Mouse (Mus musculus) intestine, postnatal 0 days (tissue): ENCODE measurements at regions not wholly inside any gene's neighbourhood (a gene's known extent, or its start where the extent isn't known, plus 50 kb on each side); places are given as distances from the start of the nearest gene placed in this dataset.

ENCODE experiments used
- ATAC-seq: fragments of 200-750 bp; cut with Nextera tagmentation; 2 replicates; pipeline ENCODE4 v1.8.0; 2017; ENCODE audit warnings: mild to moderate bottlenecking, moderate TSS enrichment, moderate library complexity
- H3K27ac ChIP-seq: fragments of 300-500 bp; sonication (generic); 2 replicates; pipeline ENCODE4 v1.5.1; 2014; ENCODE audit warnings: mild to moderate bottlenecking, low read depth, low read length, moderate library complexity
- H3K27me3 ChIP-seq: fragments of 300-500 bp; sonication (generic); replicated peaks from 2 replicates; pipeline ENCODE4 v1.6.1; 2014; ENCODE audit warnings: low read length, mixed read lengths; ENCODE audit not compliant: control insufficient read depth, insufficient read depth
- H3K36me3 ChIP-seq: fragments of 300-500 bp; sonication (generic); 2 replicates; pipeline ENCODE4 v1.6.1; 2014; ENCODE audit warnings: mild to moderate bottlenecking, moderate library complexity; ENCODE audit not compliant: control insufficient read depth, insufficient read depth
- H3K4me1 ChIP-seq: fragments of 300-500 bp; sonication (generic); replicated peaks from 2 replicates; pipeline ENCODE4 v1.6.1; 2014; ENCODE audit warnings: antibody characterized with exemption, low read length, mixed read lengths; ENCODE audit not compliant: control insufficient read depth, insufficient read depth
- H3K4me2 ChIP-seq: fragments of 300-500 bp; sonication (generic); replicated peaks from 2 replicates; pipeline ENCODE4 v1.6.1; 2014; ENCODE audit warnings: low read depth, mild to moderate bottlenecking, moderate library complexity
- H3K4me3 ChIP-seq: fragments of 300-500 bp; sonication (generic); 2 replicates; pipeline ENCODE4 v1.5.1; 2014; ENCODE audit warnings: low read depth, low read length
- H3K9ac ChIP-seq: fragments of 300-500 bp; sonication (generic); 2 replicates; pipeline ENCODE4 v1.6.1; 2014; ENCODE audit warnings: mild to moderate bottlenecking, low read depth, low read length
- H3K9me3 ChIP-seq: fragments of 300-500 bp; sonication (generic); 2 replicates; pipeline ENCODE4 v1.6.1; 2016; ENCODE audit warnings: mixed run types; ENCODE audit not compliant: control insufficient read depth
- CTCF ChIP-seq: sonication (generic); IDR thresholded peaks from 2 replicates; pipeline ENCODE4 v1.5.1; 2016; ENCODE audit warnings: low read depth, mild to moderate bottlenecking, control low read depth, antibody characterized with exemption, moderate library complexity
- WGBS: fragments of 180-500 bp; shearing (Covaris S2); extraction: QIAGEN DNeasy Blood & Tissue Kit; methylation state at CpG from one replicate; pipeline ENCODE4 v1.1.7; 2014; 5-methylcytosine and 5-hydroxymethylcytosine counted together

- Histone ChIP-seq H3K4me3 (no peak overlapping the region), H3K27ac (no peak overlapping the region)
- TF ChIP-seq CTCF, result no peak
Measured at GRCm38 (mm10) chr9:33011241-33011640, 375.2 kb downstream of the Ets1 start.

GRCm38 (mm10) chr9:33035401-33035800 is 399.4 kb downstream of the Ets1 start:
- no peak overlapping the region for H3K4me2 ChIP-seq
- ATAC-seq, result no peak
- H3K9me3 ChIP-seq, result no peaks in the 10 kb centered on the region

More at GRCm38 (mm10) chr9:33011241-33011640, 375.2 kb downstream of the Ets1 start:
- no peak overlapping the region for H3K9ac ChIP-seq
- no peaks in the 10 kb centered on the region for H3K4me1 ChIP-seq
- no peaks in the 10 kb centered on the region for H3K27me3 ChIP-seq
- H3K36me3 ChIP-seq, result no peaks in the 10 kb centered on the region
- no peak for ATAC-seq
- H3K9me3 ChIP-seq, result no peaks in the 10 kb centered on the region
- no peak overlapping the region for H3K4me2 ChIP-seq

GRCm38 (mm10) chr9:33039221-33039790 is 403.3 kb downstream of the Ets1 start:
- 34% methylated on average over 4 of the region's 4 CpGs for WGBS
- no peaks in the 10 kb centered on the region for H3K4me1 ChIP-seq
- H3K4me3 ChIP-seq, result no peak overlapping the region
- no peak for TF ChIP-seq CTCF
- no peak overlapping the region for H3K4me2 ChIP-seq
- no peak overlapping the region for H3K27ac ChIP-seq
- H3K9me3 ChIP-seq, result no peaks in the 10 kb centered on the region
- no peaks in the 10 kb centered on the region for H3K27me3 ChIP-seq
- H3K36me3 ChIP-seq, result no peaks in the 10 kb centered on the region
- no peak overlapping the region for H3K9ac ChIP-seq
- ATAC-seq, result no peak

More at GRCm38 (mm10) chr9:33035401-33035800, 399.4 kb downstream of the Ets1 start:
- Histone ChIP-seq H3K9ac (no peak overlapping the region), H3K27me3 (no peaks in the 10 kb centered on the region), H3K27ac (no peak overlapping the region), H3K4me1 (no peaks in the 10 kb centered on the region), H3K36me3 (no peaks in the 10 kb centered on the region), H3K4me3 (no peak overlapping the region)
- WGBS, result 62% methylated on average over 3 of the region's 3 CpGs
- TF ChIP-seq CTCF, result no peak

- no peak for ATAC-seq
- H3K9ac ChIP-seq, result no peak overlapping the region
- H3K4me3 ChIP-seq, result no peak overlapping the region
- H3K27ac ChIP-seq, result no peak overlapping the region
- no peak overlapping the region for H3K4me2 ChIP-seq
- H3K4me1 ChIP-seq, result no peaks in the 10 kb centered on the region
- WGBS, result 74% methylated on average over 4 of the region's 4 CpGs
- H3K27me3 ChIP-seq, result no peaks in the 10 kb centered on the region
- H3K9me3 ChIP-seq, result no peaks in the 10 kb centered on the region
- TF ChIP-seq CTCF, result no peak
- H3K36me3 ChIP-seq, result no peaks in the 10 kb centered on the region
Measured at GRCm38 (mm10) chr9:33050789-33051188, 414.8 kb downstream of the Ets1 start.

- Histone ChIP-seq H3K4me1 (no peaks in the 10 kb centered on the region), H3K27ac (no peak overlapping the region), H3K27me3 (no peaks in the 10 kb centered on the region), H3K9ac (no peak overlapping the region), H3K4me3 (no peak overlapping the region), H3K4me2 (no peak overlapping the region), H3K9me3 (no peaks in the 10 kb centered on the region), H3K36me3 (no peaks in the 10 kb centered on the region)
- 75% methylated on average over 6 of the region's 6 CpGs for WGBS
- TF ChIP-seq CTCF, result no peak
- ATAC-seq, result no peak
Measured at GRCm38 (mm10) chr9:33060636-33061264, 424.7 kb downstream of the Ets1 start.

GRCm38 (mm10) chr9:33062476-33062875 is 426.5 kb downstream of the Ets1 start:
- no peak for TF ChIP-seq CTCF
- Histone ChIP-seq H3K27me3 (no peaks in the 10 kb centered on the region), H3K36me3 (no peaks in the 10 kb centered on the region), H3K4me1 (no peaks in the 10 kb centered on the region), H3K9ac (no peak overlapping the region), H3K27ac (no peak overlapping the region), H3K9me3 (no peaks in the 10 kb centered on the region), H3K4me3 (no peak overlapping the region), H3K4me2 (no peak overlapping the region)
- ATAC-seq, result no peak
- WGBS, result 72% methylated on average over 4 of the region's 4 CpGs
